Mouse (Mus musculus): Measurements from ENCODE around the gene Ddx28. TPM values are rescaled to one million over a fixed set of nuclear protein-coding genes. Genes with fewer than 3 reads are reported as not detected.

Ddx28 gene
- polyA plus RNA-seq, 1 experiment from 2014 or later: 22.1 TPM

- Histone ChIP-seq H3K36me3 (replicated peaks; ENCODE audit: control insufficient read depth, insufficient read depth) (no peaks in the 10 kb centered on the region), H3K9ac (peak overlapping the region; percentile 55), H3K4me1 (replicated peaks; ENCODE audit: control insufficient read depth, insufficient read depth, low read length) (peaks cover 5% of the 10 kb centered on the region; the same call in 1 of the 2 replicates), H3K9me3 (ENCODE audit: control insufficient read depth, low read length) (no peaks in the 10 kb centered on the region), H3K27me3 (ENCODE audit: control insufficient read depth, insufficient read depth, low read length) (peaks cover 28% of the 10 kb centered on the region), H3K4me2 (replicated peaks) (peak overlapping the region; percentile 59), H3K27ac (peak overlapping the region; percentile 35; the same call in 1 of the 2 replicates), H3K4me3 (replicated peaks; ENCODE audit: low read length) (peak overlapping the region; percentile 43)
- no peak for DNase-seq (ENCODE audit: low spot score)
- 4% methylated on average over 37 of the region's 40 CpGs for WGBS
- ATAC-seq (ENCODE audit: low FRiP score): peak; percentile 46
Observed at GRCm38 (mm10) chr8:105965266-105965904, 46.3 kb downstream of the Ddx28 start.

GRCm38 (mm10) chr8:105964506-105965265 lies 47.0 kb downstream of the Ddx28 start:
- WGBS: 74% methylated on average over 12 of the region's 12 CpGs
- H3K4me1 ChIP-seq (replicated peaks; ENCODE audit: control insufficient read depth, insufficient read depth, low read length): peaks cover 5% of the 10 kb centered on the region; the same call in 1 of the 2 replicates
- H3K4me3 ChIP-seq (replicated peaks; ENCODE audit: low read length): peak overlapping the region; percentile 43
- no peaks in the 10 kb centered on the region for H3K36me3 ChIP-seq (replicated peaks; ENCODE audit: control insufficient read depth, insufficient read depth)
- peaks cover 28% of the 10 kb centered on the region for H3K27me3 ChIP-seq (ENCODE audit: control insufficient read depth, insufficient read depth, low read length)
- no peaks in the 10 kb centered on the region for H3K9me3 ChIP-seq (ENCODE audit: control insufficient read depth, low read length)
- H3K27ac ChIP-seq: no peak overlapping the region
- H3K4me2 ChIP-seq (replicated peaks): peak overlapping the region; percentile 59
- DNase-seq (ENCODE audit: low spot score) (no peak), ATAC-seq (ENCODE audit: low FRiP score) (no peak)
- no peak overlapping the region; the same call in 1 of the 2 replicates for H3K9ac ChIP-seq

- no peaks in the 10 kb centered on the region for H3K9me3 ChIP-seq (ENCODE audit: control insufficient read depth, low read length)
- H3K9ac ChIP-seq: no peak overlapping the region
- peaks cover 5% of the 10 kb centered on the region; the same call in 1 of the 2 replicates for H3K4me1 ChIP-seq (replicated peaks; ENCODE audit: control insufficient read depth, insufficient read depth, low read length)
- H3K27ac ChIP-seq: no peak overlapping the region
- no peaks in the 10 kb centered on the region for H3K36me3 ChIP-seq (replicated peaks; ENCODE audit: control insufficient read depth, insufficient read depth)
- no peak overlapping the region for H3K4me3 ChIP-seq (replicated peaks; ENCODE audit: low read length)
- no peak for DNase-seq (ENCODE audit: low spot score)
- WGBS: 79% methylated on average over 10 of the region's 10 CpGs
- H3K4me2 ChIP-seq (replicated peaks): no peak overlapping the region
- peaks cover 20% of the 10 kb centered on the region for H3K27me3 ChIP-seq (ENCODE audit: control insufficient read depth, insufficient read depth, low read length)
- ATAC-seq (ENCODE audit: low FRiP score): no peak
Observed at GRCm38 (mm10) chr8:105961536-105961935, 50.1 kb downstream of the Ddx28 start.

GRCm38 (mm10) chr8:105961101-105961500 lies 50.6 kb downstream of the Ddx28 start:
- no peak overlapping the region for H3K27ac ChIP-seq
- no peak overlapping the region for H3K9ac ChIP-seq
- no peak for ATAC-seq (ENCODE audit: low FRiP score)
- 78% methylated on average over 14 of the region's 14 CpGs for WGBS
- no peak for DNase-seq (ENCODE audit: low spot score)
- H3K4me3 ChIP-seq (replicated peaks; ENCODE audit: low read length): no peak overlapping the region
- no peak overlapping the region for H3K4me2 ChIP-seq (replicated peaks)
- H3K36me3 ChIP-seq (replicated peaks; ENCODE audit: control insufficient read depth, insufficient read depth): no peaks in the 10 kb centered on the region
- H3K9me3 ChIP-seq (ENCODE audit: control insufficient read depth, low read length): no peaks in the 10 kb centered on the region
- peaks cover 5% of the 10 kb centered on the region; the same call in 1 of the 2 replicates for H3K4me1 ChIP-seq (replicated peaks; ENCODE audit: control insufficient read depth, insufficient read depth, low read length)
- H3K27me3 ChIP-seq (ENCODE audit: control insufficient read depth, insufficient read depth, low read length): peaks cover 17% of the 10 kb centered on the region

Other genes starting within 250 kb of the Ddx28 start
- 9.1 and 10.4 TPM in 2 replicates for gene Ranbp10, start 184.5 kb downstream of the Ddx28 start, polyA plus RNA-seq (2014; fragmentation: Nextera tagmentation; extraction: Ambion mirVana)
- gene Tsnaxip1, start 184.2 kb downstream of the Ddx28 start, polyA plus RNA-seq (2014; fragmentation: Nextera tagmentation; extraction: Ambion mirVana): 0.64 and 1.4 TPM in 2 replicates
- 46.3 and 51.7 TPM in 2 replicates for gene Cenpt, start 158.6 kb downstream of the Ddx28 start, polyA plus RNA-seq (2014; fragmentation: Nextera tagmentation; extraction: Ambion mirVana)
- 46.2 and 51.2 TPM in 2 replicates for gene Thap11, start 156.8 kb downstream of the Ddx28 start, polyA plus RNA-seq (2014; fragmentation: Nextera tagmentation; extraction: Ambion mirVana)
- gene Nutf2, start 151.3 kb downstream of the Ddx28 start, polyA plus RNA-seq (2014; fragmentation: Nextera tagmentation; extraction: Ambion mirVana): 181 TPM in 2 replicates
- gene Edc4, start 131.0 kb downstream of the Ddx28 start, polyA plus RNA-seq (2014; fragmentation: Nextera tagmentation; extraction: Ambion mirVana): 40.1 and 46.6 TPM in 2 replicates
- gene Nrn1l, start 118.3 kb downstream of the Ddx28 start, polyA plus RNA-seq (2014; fragmentation: Nextera tagmentation; extraction: Ambion mirVana): 1.4 TPM in 1 of 2 replicates, not detected in the other
- 8.2 and 11.0 TPM in 2 replicates for gene Pskh1, start 111.4 kb downstream of the Ddx28 start, polyA plus RNA-seq (2014; fragmentation: Nextera tagmentation; extraction: Ambion mirVana)
- 2.9 and 3.2 TPM in 2 replicates for gene Ctrl, start 78.0 kb downstream of the Ddx28 start, polyA plus RNA-seq (2014; fragmentation: Nextera tagmentation; extraction: Ambion mirVana)
- 70.1 and 79.8 TPM in 2 replicates for gene Psmb10, start 73.4 kb downstream of the Ddx28 start, polyA plus RNA-seq (2014; fragmentation: Nextera tagmentation; extraction: Ambion mirVana)
- 3.2 and 3.3 TPM in 2 replicates for gene Lcat, start 68.5 kb downstream of the Ddx28 start, polyA plus RNA-seq (2014; fragmentation: Nextera tagmentation; extraction: Ambion mirVana)
- gene Slc12a4, start 45.8 kb downstream of the Ddx28 start, polyA plus RNA-seq (2014; fragmentation: Nextera tagmentation; extraction: Ambion mirVana): 9.3 and 9.4 TPM in 2 replicates
- gene Dpep3, start 32.5 kb downstream of the Ddx28 start, polyA plus RNA-seq (2014; fragmentation: Nextera tagmentation; extraction: Ambion mirVana): not detected in 2 replicates
- 21.3 and 22.4 TPM in 2 replicates for gene Dus2, start 20.5 kb downstream of the Ddx28 start, polyA plus RNA-seq (2014; fragmentation: Nextera tagmentation; extraction: Ambion mirVana)
- gene Dpep2nb, start 5.9 kb downstream of the Ddx28 start, polyA plus RNA-seq (2014; fragmentation: Nextera tagmentation; extraction: Ambion mirVana): not detected in 2 replicates
- gene Nfatc3, start 47.0 kb upstream of the Ddx28 start, polyA plus RNA-seq (2014; fragmentation: Nextera tagmentation; extraction: Ambion mirVana): 2.5 and 2.6 TPM in 2 replicates
- 0.19 TPM in 1 of 2 replicates, not detected in the other for gene Esrp2, start 125.1 kb upstream of the Ddx28 start, polyA plus RNA-seq (2014; fragmentation: Nextera tagmentation; extraction: Ambion mirVana)
- 7.9 and 9.1 TPM in 2 replicates for gene Pla2g15, start 138.5 kb upstream of the Ddx28 start, polyA plus RNA-seq (2014; fragmentation: Nextera tagmentation; extraction: Ambion mirVana)
- gene Slc7a6, start 157.0 kb upstream of the Ddx28 start, polyA plus RNA-seq (2014; fragmentation: Nextera tagmentation; extraction: Ambion mirVana): 65.8 and 67.3 TPM in 2 replicates
- gene Slc7a6os, start 199.1 kb upstream of the Ddx28 start, polyA plus RNA-seq (2014; fragmentation: Nextera tagmentation; extraction: Ambion mirVana): 29.2 and 30.2 TPM in 2 replicates
- 57.4 and 61.9 TPM in 2 replicates for gene Prmt7, start 199.1 kb upstream of the Ddx28 start, polyA plus RNA-seq (2014; fragmentation: Nextera tagmentation; extraction: Ambion mirVana)

Measured in hindbrain, embryonic 14.5 days (tissue).